Mouse (Mus musculus) thymus, adult 2 months (tissue): ENCODE results near the gene Tmem150c. TPM values are rescaled to one million over a fixed set of nuclear protein-coding genes. Genes with fewer than 3 reads are reported as not detected.

Experiments used
- DNase-seq: peaks from one replicate; pipeline ENCODE4 v3.0.0; 2021
- H3K27ac ChIP-seq: fragments of 200-500 bp; 2 replicates; pipeline ENCODE4 v1.5.1; 2012; ENCODE audit warnings: low read length, control low read depth; ENCODE audit not compliant: control insufficient read depth, insufficient read depth
- H3K27me3 ChIP-seq: fragments of 200-500 bp; 2 replicates; pipeline ENCODE4 v1.6.1; 2012; ENCODE audit warnings: mild to moderate bottlenecking, low read length, moderate library complexity, mixed read lengths; ENCODE audit not compliant: control insufficient read depth, insufficient read depth
- H3K36me3 ChIP-seq: fragments of 200-500 bp; 2 replicates; pipeline ENCODE4 v1.6.1; 2012; ENCODE audit warnings: mild to moderate bottlenecking, low read length, moderate library complexity; ENCODE audit not compliant: control insufficient read depth, insufficient read depth
- H3K4me1 ChIP-seq: fragments of 200-500 bp; replicated peaks from 2 replicates; pipeline ENCODE4 v1.6.1; 2012; ENCODE audit warnings: low read length; ENCODE audit not compliant: control insufficient read depth, insufficient read depth
- H3K4me3 ChIP-seq: fragments of 200-500 bp; 2 replicates; pipeline ENCODE4 v1.5.1; 2012; ENCODE audit warnings: mild to moderate bottlenecking, low read length, control low read depth, moderate library complexity; ENCODE audit not compliant: control insufficient read depth, insufficient read depth
- CTCF ChIP-seq: fragments of 200-500 bp; IDR thresholded peaks from 2 replicates; pipeline ENCODE4 v1.5.1; 2012; ENCODE audit warnings: mild to moderate bottlenecking, control low read depth, low read length, moderate library complexity, borderline replicate concordance; ENCODE audit not compliant: control insufficient read depth, poor library complexity, insufficient read depth; ENCODE audit errors: extremely low read depth
- POLR2A ChIP-seq: fragments of 200-500 bp; IDR thresholded peaks from 2 replicates; pipeline ENCODE4 v1.6.1; 2012; ENCODE audit warnings: mild to moderate bottlenecking, low read length, control low read depth, moderate library complexity; ENCODE audit not compliant: control insufficient read depth, poor library complexity, insufficient read depth; ENCODE audit errors: extremely low read depth
- WGBS: fragments of 180-500 bp; shearing (Covaris S2); methylation state at CpG from one replicate; pipeline ENCODE4 v1.1.7; 2018; 5-methylcytosine and 5-hydroxymethylcytosine counted together
- polyA plus RNA-seq: library from polyadenylated mRNA; depleted of rRNA; stranded (reverse); fragments of >200 nt; gene quantifications from 2 replicates; pipeline ENCODE4 v1.2.3, GENCODE M21; 2012; rRNA removed

The Tmem150c gene
- polyA plus RNA-seq, 1 experiment = 4.4 TPM

DNA sequence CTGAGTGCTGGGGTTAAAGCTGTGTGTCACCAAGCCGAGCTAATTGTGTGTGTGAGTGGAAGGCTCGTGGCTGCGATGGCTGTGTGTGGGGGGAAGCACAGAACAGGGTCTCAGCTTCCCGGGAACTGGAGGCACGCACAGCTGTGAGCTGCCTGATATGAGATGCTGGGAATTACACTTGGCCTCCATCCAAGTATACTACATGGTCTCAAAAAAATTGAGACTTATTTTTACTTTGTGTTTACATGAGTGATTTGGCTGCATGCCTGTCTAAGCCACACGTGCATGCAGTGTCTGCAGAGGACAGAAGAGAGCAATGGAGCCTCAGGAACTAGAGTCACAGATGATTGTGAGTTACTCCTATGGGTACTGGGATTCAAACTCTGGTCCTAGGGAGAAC, 129.5 kb downstream of the Tmem150c start:
- 73% methylated on average over 6 of the region's 6 CpGs for WGBS
- Histone ChIP-seq H3K27me3 (no peaks in the 10 kb centered on the region), H3K27ac (no peak overlapping the region), H3K4me1 (no peaks in the 10 kb centered on the region), H3K4me3 (no peak overlapping the region), H3K36me3 (peaks cover 26% of the 10 kb centered on the region)
- no peak for DNase-seq
- TF ChIP-seq POLR2A = no peak
- no peak for TF ChIP-seq CTCF

Other genes starting within 250 kb of the Tmem150c start
- gene Hnrnpd, start 180.9 kb downstream of the Tmem150c start, polyA plus RNA-seq = 62.6 and 93.5 TPM in 2 replicates
- 3.9 and 5.6 TPM in 2 replicates for gene 4930524J08Rik, start 180.7 kb downstream of the Tmem150c start, polyA plus RNA-seq
- gene Hnrnpdl, start 120.1 kb downstream of the Tmem150c start, polyA plus RNA-seq = 142 and 148 TPM in 2 replicates
- gene Enoph1, start 119.8 kb downstream of the Tmem150c start, polyA plus RNA-seq = 34.2 and 46.3 TPM in 2 replicates